Mouse (Mus musculus): Measurements from ENCODE around the gene Hdac9. TPM values are rescaled to one million over a fixed set of nuclear protein-coding genes. Genes with fewer than 3 reads are reported as not detected.

Hdac9 gene
- polyA plus RNA-seq, 1 experiment: 11.0 TPM

GRCm38 (mm10) chr12:34408139-34408538 is 508.8 kb downstream of the Hdac9 start:
- no peak for DNase-seq (ENCODE audit: low read depth)
- TF ChIP-seq POLR2A (IDR thresholded peaks at IDR 0.05; ENCODE audit: borderline replicate concordance, extremely low read depth, insufficient read depth, insufficient read length, poor library complexity, severe bottlenecking) (no peak), CTCF (IDR thresholded peaks at IDR 0.05; ENCODE audit: borderline replicate concordance, extremely low read depth, insufficient read depth, insufficient read length) (no peak)

GRCm38 (mm10) chr12:34407143-34407542 is 509.8 kb downstream of the Hdac9 start:
- no peak for TF ChIP-seq POLR2A (IDR thresholded peaks at IDR 0.05; ENCODE audit: borderline replicate concordance, extremely low read depth, insufficient read depth, insufficient read length, poor library complexity, severe bottlenecking)
- no peak for TF ChIP-seq CTCF (IDR thresholded peaks at IDR 0.05; ENCODE audit: borderline replicate concordance, extremely low read depth, insufficient read depth, insufficient read length)

GRCm38 (mm10) chr12:34402065-34402464 is 514.8 kb downstream of the Hdac9 start:
- DNase-seq (ENCODE audit: low read depth): no peak
- TF ChIP-seq POLR2A (IDR thresholded peaks at IDR 0.05; ENCODE audit: borderline replicate concordance, extremely low read depth, insufficient read depth, insufficient read length, poor library complexity, severe bottlenecking) (no peak), CTCF (IDR thresholded peaks at IDR 0.05; ENCODE audit: borderline replicate concordance, extremely low read depth, insufficient read depth, insufficient read length) (no peak)

More at GRCm38 (mm10) chr12:34407143-34407542, 509.8 kb downstream of the Hdac9 start:
- no peak for DNase-seq (ENCODE audit: low read depth)

GRCm38 (mm10) chr12:34398611-34399010 is 518.3 kb downstream of the Hdac9 start:
- TF ChIP-seq POLR2A (IDR thresholded peaks at IDR 0.05; ENCODE audit: borderline replicate concordance, extremely low read depth, insufficient read depth, insufficient read length, poor library complexity, severe bottlenecking): no peak
- DNase-seq (ENCODE audit: low read depth): no peak

GRCm38 (mm10) chr12:34394342-34394741 is 522.6 kb downstream of the Hdac9 start:
- TF ChIP-seq CTCF (IDR thresholded peaks at IDR 0.05; ENCODE audit: borderline replicate concordance, extremely low read depth, insufficient read depth, insufficient read length) (no peak), POLR2A (IDR thresholded peaks at IDR 0.05; ENCODE audit: borderline replicate concordance, extremely low read depth, insufficient read depth, insufficient read length, poor library complexity, severe bottlenecking) (no peak)

GRCm38 (mm10) chr12:34379681-34380080 is 537.2 kb downstream of the Hdac9 start:
- DNase-seq (ENCODE audit: low read depth): no peak
- TF ChIP-seq CTCF (IDR thresholded peaks at IDR 0.05; ENCODE audit: borderline replicate concordance, extremely low read depth, insufficient read depth, insufficient read length): no peak
- no peak for TF ChIP-seq POLR2A (IDR thresholded peaks at IDR 0.05; ENCODE audit: borderline replicate concordance, extremely low read depth, insufficient read depth, insufficient read length, poor library complexity, severe bottlenecking)

More at GRCm38 (mm10) chr12:34394342-34394741, 522.6 kb downstream of the Hdac9 start:
- DNase-seq (ENCODE audit: low read depth): peak; percentile 26

GRCm38 (mm10) chr12:34378637-34379036 is 538.3 kb downstream of the Hdac9 start:
- TF ChIP-seq CTCF (IDR thresholded peaks at IDR 0.05; ENCODE audit: borderline replicate concordance, extremely low read depth, insufficient read depth, insufficient read length): no peak
- no peak for TF ChIP-seq POLR2A (IDR thresholded peaks at IDR 0.05; ENCODE audit: borderline replicate concordance, extremely low read depth, insufficient read depth, insufficient read length, poor library complexity, severe bottlenecking)
- no peak for DNase-seq (ENCODE audit: low read depth)

GRCm38 (mm10) chr12:34351906-34352305 is 565.0 kb downstream of the Hdac9 start:
- DNase-seq (ENCODE audit: low read depth): no peak
- TF ChIP-seq POLR2A (IDR thresholded peaks at IDR 0.05; ENCODE audit: borderline replicate concordance, extremely low read depth, insufficient read depth, insufficient read length, poor library complexity, severe bottlenecking): no peak
- TF ChIP-seq CTCF (IDR thresholded peaks at IDR 0.05; ENCODE audit: borderline replicate concordance, extremely low read depth, insufficient read depth, insufficient read length): no peak

GRCm38 (mm10) chr12:34347529-34347928 is 569.4 kb downstream of the Hdac9 start:
- no peak for TF ChIP-seq POLR2A (IDR thresholded peaks at IDR 0.05; ENCODE audit: borderline replicate concordance, extremely low read depth, insufficient read depth, insufficient read length, poor library complexity, severe bottlenecking)
- TF ChIP-seq CTCF (IDR thresholded peaks at IDR 0.05; ENCODE audit: borderline replicate concordance, extremely low read depth, insufficient read depth, insufficient read length): no peak
- no peak for DNase-seq (ENCODE audit: low read depth)

GRCm38 (mm10) chr12:34342761-34343160 is 574.1 kb downstream of the Hdac9 start:
- no peak for DNase-seq (ENCODE audit: low read depth)
- TF ChIP-seq CTCF (IDR thresholded peaks at IDR 0.05; ENCODE audit: borderline replicate concordance, extremely low read depth, insufficient read depth, insufficient read length): no peak
- TF ChIP-seq POLR2A (IDR thresholded peaks at IDR 0.05; ENCODE audit: borderline replicate concordance, extremely low read depth, insufficient read depth, insufficient read length, poor library complexity, severe bottlenecking): no peak

GRCm38 (mm10) chr12:34338886-34339285 is 578.0 kb downstream of the Hdac9 start:
- DNase-seq (ENCODE audit: low read depth): no peak
- TF ChIP-seq CTCF (IDR thresholded peaks at IDR 0.05; ENCODE audit: borderline replicate concordance, extremely low read depth, insufficient read depth, insufficient read length) (no peak), POLR2A (IDR thresholded peaks at IDR 0.05; ENCODE audit: borderline replicate concordance, extremely low read depth, insufficient read depth, insufficient read length, poor library complexity, severe bottlenecking) (no peak)

- TF ChIP-seq CTCF (IDR thresholded peaks at IDR 0.05; ENCODE audit: borderline replicate concordance, extremely low read depth, insufficient read depth, insufficient read length): peak; percentile 9; the same call in 1 of the 2 replicates
- TF ChIP-seq POLR2A (IDR thresholded peaks at IDR 0.05; ENCODE audit: borderline replicate concordance, extremely low read depth, insufficient read depth, insufficient read length, poor library complexity, severe bottlenecking): no peak
- peak; percentile 20 for DNase-seq (ENCODE audit: low read depth)
Measured at GRCm38 (mm10) chr12:34334455-34335084, 582.3 kb downstream of the Hdac9 start.

All from brain, embryonic 14.5 days (tissue).